Mouse (Mus musculus): ENCODE results near the gene Castor1.

DNA sequence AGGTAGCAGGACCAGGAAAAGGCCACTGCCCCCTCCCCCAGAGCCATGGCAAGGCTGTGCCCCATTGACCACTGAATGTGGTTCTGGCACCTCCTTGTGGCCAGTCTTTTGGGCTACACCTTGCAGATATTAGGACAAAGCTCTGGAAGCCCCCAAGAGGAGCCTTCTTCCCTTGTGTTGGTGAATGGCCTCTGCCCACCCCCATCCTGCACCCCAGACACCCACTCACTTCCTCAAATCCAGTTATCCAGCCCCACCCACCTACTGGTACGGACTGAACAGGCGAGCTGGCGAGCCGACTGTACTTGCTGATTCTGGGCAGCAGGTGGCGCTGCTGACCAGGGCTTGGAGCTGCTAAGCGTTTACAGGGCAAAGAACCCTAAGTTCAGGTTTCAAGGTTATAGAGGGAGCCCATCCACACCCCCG lies 40.6 kb downstream of the Castor1 start:
- TF ChIP-seq GATA1 (IDR thresholded peaks at IDR 0.05; ENCODE audit: borderline replicate concordance, low read length) (no peak), FLI1 (IDR thresholded peaks at IDR 0.05; ENCODE audit: low read length) (no peak)

Data from megakaryocyte, embryonic 14.5 days (primary cell).